Mouse (Mus musculus): ENCODE data around the gene Casc3. TPM values are rescaled to one million over a fixed set of nuclear protein-coding genes. Genes with fewer than 3 reads are reported as not detected.

The Casc3 gene
- polyA plus RNA-seq, 1 experiment from 2014 or later: 7.0 TPM

DNA sequence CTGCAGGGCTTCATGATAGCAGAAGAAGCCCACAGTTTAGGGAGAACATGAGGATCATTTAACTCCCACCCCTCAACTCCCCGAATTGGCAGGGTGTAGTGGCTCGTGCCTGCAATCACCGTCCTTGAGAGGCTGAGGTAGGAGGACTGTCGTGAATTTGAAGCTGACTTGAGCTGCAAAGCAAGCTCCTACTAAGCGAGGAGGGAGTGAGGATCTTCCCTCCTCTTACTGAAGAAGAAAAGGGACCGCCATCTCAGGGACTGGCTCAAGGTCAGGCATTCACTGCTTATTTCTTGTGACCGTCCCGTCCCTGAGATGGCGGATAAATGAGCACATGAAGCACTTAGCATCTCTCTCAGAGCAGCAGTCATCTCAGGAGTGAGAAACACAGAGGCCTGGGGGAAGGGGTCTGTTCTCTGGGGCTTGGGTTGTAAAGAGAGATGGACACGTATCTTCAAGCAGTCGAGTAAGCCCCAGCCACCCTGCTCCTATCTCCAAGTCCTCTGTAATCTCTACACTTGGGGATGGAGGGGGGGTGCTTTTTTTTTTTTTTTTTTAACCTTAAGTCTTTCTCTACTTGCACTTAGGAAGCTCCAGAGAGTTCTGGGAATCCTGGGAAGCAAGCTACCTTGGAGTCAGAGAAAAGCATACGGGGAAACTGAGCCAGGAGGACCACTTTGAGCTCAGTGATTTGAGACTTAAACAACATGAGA is 28.5 kb upstream of the Casc3 start:
- peaks cover 3% of the 10 kb centered on the region; the same call in 1 of the 2 replicates for H3K36me3 ChIP-seq (replicated peaks; ENCODE audit: insufficient read depth, low read length)
- 41% methylated on average over 12 of the region's 12 CpGs for whole genome bisulfite sequencing (ENCODE audit: insufficient replicate concordance)
- DNase-seq: peak; percentile 13
- H3K4me1 ChIP-seq (ENCODE audit: insufficient read depth): peaks cover 57% of the 10 kb centered on the region
- H3K4me2 ChIP-seq (ENCODE audit: low read depth, low read length): peak overlapping the region; percentile 80
- H3K27me3 ChIP-seq (ENCODE audit: insufficient read depth, low read length): no peaks in the 10 kb centered on the region
- H3K4me3 ChIP-seq (ENCODE audit: low read depth, low read length): peak overlapping the region; percentile 53; the same call in 1 of the 2 replicates
- ATAC-seq: no peak
- H3K27ac ChIP-seq (ENCODE audit: low read depth): peak overlapping the region; percentile 89
- no peak for TF ChIP-seq CTCF (IDR thresholded peaks at IDR 0.05; ENCODE audit: low read depth)
- no peak for TF ChIP-seq EP300 (IDR thresholded peaks at IDR 0.05; ENCODE audit: low read depth)
- H3K9me3 ChIP-seq (ENCODE audit: low read length): no peaks in the 10 kb centered on the region
- peak overlapping the region; percentile 84 for H3K9ac ChIP-seq (replicated peaks)

GRCm38 (mm10) chr11:98776843-98777590 is 27.7 kb upstream of the Casc3 start:
- TF ChIP-seq EP300 (IDR thresholded peaks at IDR 0.05; ENCODE audit: low read depth) (no peak), CTCF (IDR thresholded peaks at IDR 0.05; ENCODE audit: low read depth) (no peak)
- no peaks in the 10 kb centered on the region for H3K27me3 ChIP-seq (ENCODE audit: insufficient read depth, low read length)
- H3K4me2 ChIP-seq (ENCODE audit: low read depth, low read length): peak overlapping the region; percentile 80
- DNase-seq: peak; percentile 25
- peaks cover 58% of the 10 kb centered on the region for H3K4me1 ChIP-seq (ENCODE audit: insufficient read depth)
- H3K27ac ChIP-seq (ENCODE audit: low read depth): peak overlapping the region; percentile 89
- H3K9me3 ChIP-seq (ENCODE audit: low read length): no peaks in the 10 kb centered on the region
- WGBS (ENCODE audit: insufficient replicate concordance): 14% methylated on average over 9 of the region's 9 CpGs
- no peak for ATAC-seq
- no peak overlapping the region for H3K4me3 ChIP-seq (ENCODE audit: low read depth, low read length)
- peak overlapping the region; percentile 84 for H3K9ac ChIP-seq (replicated peaks)
- H3K36me3 ChIP-seq (replicated peaks; ENCODE audit: insufficient read depth, low read length): no peaks in the 10 kb centered on the region

- no peak for DNase-seq
- Histone ChIP-seq H3K4me2 (ENCODE audit: low read depth, low read length) (no peak overlapping the region), H3K36me3 (replicated peaks; ENCODE audit: insufficient read depth, low read length) (no peaks in the 10 kb centered on the region), H3K4me3 (ENCODE audit: low read depth, low read length) (no peak overlapping the region), H3K9me3 (ENCODE audit: low read length) (no peaks in the 10 kb centered on the region), H3K9ac (replicated peaks) (no peak overlapping the region), H3K4me1 (ENCODE audit: insufficient read depth) (peaks cover 57% of the 10 kb centered on the region), H3K27ac (ENCODE audit: low read depth) (no peak overlapping the region), H3K27me3 (ENCODE audit: insufficient read depth, low read length) (no peaks in the 10 kb centered on the region)
- no peak for ATAC-seq
- TF ChIP-seq CTCF (IDR thresholded peaks at IDR 0.05; ENCODE audit: low read depth): no peak
- TF ChIP-seq EP300 (IDR thresholded peaks at IDR 0.05; ENCODE audit: low read depth): no peak
Measured at GRCm38 (mm10) chr11:98777888-98778287, 26.8 kb upstream of the Casc3 start.

DNA sequence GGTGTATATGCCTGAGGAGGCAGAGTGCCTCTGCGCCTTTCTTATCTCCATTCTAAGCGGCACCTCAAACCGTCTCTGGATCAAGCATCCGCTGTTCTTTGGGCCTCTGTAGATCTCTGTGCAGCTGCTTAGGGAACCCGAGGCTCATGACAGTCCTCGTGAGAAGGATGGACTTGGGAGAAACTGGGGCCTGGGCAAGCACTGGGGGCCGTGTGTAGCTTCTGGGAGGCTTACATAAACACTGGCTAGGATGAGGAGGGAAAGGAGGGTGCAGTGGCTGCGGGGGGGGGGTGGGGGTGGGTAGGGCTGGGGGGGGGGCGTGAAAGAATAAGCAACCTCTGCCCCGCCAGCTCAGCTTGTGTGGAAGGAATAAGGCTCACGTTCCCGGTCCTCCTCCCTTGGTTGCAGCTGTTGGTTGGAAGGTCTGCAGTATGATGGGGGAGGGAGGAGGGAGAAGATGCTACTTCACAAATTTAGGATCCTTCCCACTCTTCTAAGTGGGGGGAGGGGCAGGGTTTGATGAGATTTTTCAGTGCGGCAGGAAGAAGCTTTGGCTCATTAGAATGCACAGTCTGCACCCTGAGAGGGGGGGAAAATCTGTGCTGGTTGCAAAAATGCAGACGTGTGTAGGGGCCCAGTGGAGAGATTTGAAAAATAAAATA is 22.7 kb upstream of the Casc3 start:
- no peaks in the 10 kb centered on the region for H3K9me3 ChIP-seq (ENCODE audit: low read length)
- no peak overlapping the region for H3K4me3 ChIP-seq (ENCODE audit: low read depth, low read length)
- TF ChIP-seq EP300 (IDR thresholded peaks at IDR 0.05; ENCODE audit: low read depth) (no peak), CTCF (IDR thresholded peaks at IDR 0.05; ENCODE audit: low read depth) (no peak)
- ATAC-seq (no peak), DNase-seq (no peak)
- WGBS (ENCODE audit: insufficient replicate concordance): 32% methylated on average over 14 of the region's 14 CpGs
- H3K9ac ChIP-seq (replicated peaks): no peak overlapping the region
- H3K4me1 ChIP-seq (ENCODE audit: insufficient read depth): peaks cover 51% of the 10 kb centered on the region
- no peaks in the 10 kb centered on the region for H3K36me3 ChIP-seq (replicated peaks; ENCODE audit: insufficient read depth, low read length)
- no peak overlapping the region for H3K4me2 ChIP-seq (ENCODE audit: low read depth, low read length)
- H3K27me3 ChIP-seq (ENCODE audit: insufficient read depth, low read length): no peaks in the 10 kb centered on the region
- peak overlapping the region; percentile 98 for H3K27ac ChIP-seq (ENCODE audit: low read depth)

GRCm38 (mm10) chr11:98782651-98783235 is 22.0 kb upstream of the Casc3 start:
- Histone ChIP-seq H3K36me3 (replicated peaks; ENCODE audit: insufficient read depth, low read length) (no peaks in the 10 kb centered on the region), H3K27me3 (ENCODE audit: insufficient read depth, low read length) (no peaks in the 10 kb centered on the region), H3K4me2 (ENCODE audit: low read depth, low read length) (peak overlapping the region; percentile 74), H3K4me3 (ENCODE audit: low read depth, low read length) (peak overlapping the region; percentile 35), H3K27ac (ENCODE audit: low read depth) (peak overlapping the region; percentile 98), H3K4me1 (ENCODE audit: insufficient read depth) (peaks cover 48% of the 10 kb centered on the region), H3K9ac (replicated peaks) (peak overlapping the region; percentile 63), H3K9me3 (ENCODE audit: low read length) (no peaks in the 10 kb centered on the region)
- 8% methylated on average over 17 of the region's 17 CpGs for WGBS (ENCODE audit: insufficient replicate concordance)
- ATAC-seq (no peak), DNase-seq (peak; percentile 35)
- no peak for TF ChIP-seq CTCF (IDR thresholded peaks at IDR 0.05; ENCODE audit: low read depth)
- TF ChIP-seq EP300 (IDR thresholded peaks at IDR 0.05; ENCODE audit: low read depth): no peak

Measured in liver, postnatal 0 days (tissue).